Mouse (Mus musculus) hindbrain, postnatal 0 days (tissue): ENCODE measurements at regions not wholly inside any gene's neighbourhood (a gene's known extent, or its start where the extent isn't known, plus 50 kb on each side); places are given as distances from the start of the nearest gene placed in this dataset.

Source experiments
- ATAC-seq: fragments of 200-750 bp; cut with Nextera tagmentation; 2 replicates; pipeline ENCODE4 v1.8.0; 2017; ENCODE audit warnings: mild to moderate bottlenecking, moderate TSS enrichment, moderate library complexity
- DNase-seq: peaks from one replicate; pipeline ENCODE4 v3.0.0-alpha.2; 2015; ENCODE audit warnings: low spot score
- H3K27ac ChIP-seq: fragments of 300-500 bp; sonication (generic); 2 replicates; pipeline ENCODE4 v1.5.1; 2014; ENCODE audit warnings: mild to moderate bottlenecking
- H3K27me3 ChIP-seq: fragments of 300-500 bp; sonication (generic); 2 replicates; pipeline ENCODE4 v1.6.1; 2014; ENCODE audit warnings: low read length, mixed read lengths; ENCODE audit not compliant: insufficient read depth
- H3K36me3 ChIP-seq: fragments of 300-500 bp; sonication (generic); 2 replicates; pipeline ENCODE4 v1.6.1; 2014; ENCODE audit warnings: low read length, mixed read lengths; ENCODE audit not compliant: insufficient read depth
- H3K4me1 ChIP-seq: fragments of 300-500 bp; sonication (generic); 2 replicates; pipeline ENCODE4 v1.6.1; 2014; ENCODE audit warnings: antibody characterized with exemption, low read length, mixed read lengths; ENCODE audit not compliant: insufficient read depth
- H3K4me2 ChIP-seq: fragments of 300-500 bp; sonication (generic); 2 replicates; pipeline ENCODE4 v1.6.1; 2014; ENCODE audit warnings: low read depth, mild to moderate bottlenecking, low read length, moderate library complexity, mixed read lengths
- H3K4me3 ChIP-seq: fragments of 300-500 bp; sonication (generic); 2 replicates; pipeline ENCODE4 v1.5.1; 2014; ENCODE audit warnings: low read length
- H3K9ac ChIP-seq: fragments of 300-500 bp; sonication (generic); replicated peaks from 2 replicates; pipeline ENCODE4 v1.6.1; 2014; ENCODE audit warnings: mild to moderate bottlenecking, low read length, moderate library complexity, mixed read lengths
- H3K9me3 ChIP-seq: fragments of 300-500 bp; sonication (generic); 2 replicates; pipeline ENCODE4 v1.6.1; 2016; ENCODE audit warnings: low read length, mixed read lengths
- CTCF ChIP-seq: IDR thresholded peaks from 2 replicates; pipeline ENCODE4 v1.5.1; 2016; ENCODE audit warnings: antibody characterized with exemption, control low read depth, low read depth
- WGBS: fragments of 180-500 bp; shearing (Covaris S2); extraction: QIAGEN DNeasy Blood & Tissue Kit; methylation state at CpG from one replicate; pipeline ENCODE4 v1.1.7; 2014; 5-methylcytosine and 5-hydroxymethylcytosine counted together

- Histone ChIP-seq H3K27me3 (no peaks in the 10 kb centered on the region), H3K9ac (no peak overlapping the region), H3K4me3 (no peak overlapping the region), H3K4me1 (no peaks in the 10 kb centered on the region), H3K9me3 (no peaks in the 10 kb centered on the region), H3K27ac (no peak overlapping the region), H3K36me3 (no peaks in the 10 kb centered on the region), H3K4me2 (no peak overlapping the region)
- no peak for ATAC-seq
- 83% methylated on average over 7 of the region's 7 CpGs for WGBS
- no peak for TF ChIP-seq CTCF
- no peak for DNase-seq
Observed at GRCm38 (mm10) chr12:107783831-107784230, 219.6 kb downstream of the Bcl11b start.

- no peak overlapping the region for H3K9ac ChIP-seq
- no peaks in the 10 kb centered on the region for H3K27me3 ChIP-seq
- no peaks in the 10 kb centered on the region for H3K36me3 ChIP-seq
- TF ChIP-seq CTCF = no peak
- 44% methylated on average over 6 of the region's 6 CpGs for WGBS
- H3K4me3 ChIP-seq = no peak overlapping the region
- H3K4me2 ChIP-seq = no peak overlapping the region
- H3K27ac ChIP-seq = no peak overlapping the region
- DNase-seq (no peak), ATAC-seq (no peak)
- no peaks in the 10 kb centered on the region for H3K9me3 ChIP-seq
- H3K4me1 ChIP-seq = no peaks in the 10 kb centered on the region
Observed at GRCm38 (mm10) chr12:107789818-107790217, 213.6 kb downstream of the Bcl11b start.

GRCm38 (mm10) chr12:107800296-107800695, 203.1 kb downstream of the Bcl11b start:
- WGBS = 75% methylated on average over 5 of the region's 5 CpGs
- H3K27me3 ChIP-seq = no peaks in the 10 kb centered on the region
- no peak overlapping the region for H3K4me2 ChIP-seq
- H3K9me3 ChIP-seq = no peaks in the 10 kb centered on the region
- no peaks in the 10 kb centered on the region for H3K4me1 ChIP-seq
- TF ChIP-seq CTCF = no peak
- DNase-seq (no peak), ATAC-seq (no peak)
- H3K27ac ChIP-seq = no peak overlapping the region
- H3K36me3 ChIP-seq = no peaks in the 10 kb centered on the region
- H3K9ac ChIP-seq = no peak overlapping the region
- no peak overlapping the region for H3K4me3 ChIP-seq

- WGBS = 30% methylated on average over 11 of the region's 11 CpGs
- no peaks in the 10 kb centered on the region for H3K9me3 ChIP-seq
- H3K27me3 ChIP-seq = 0 out of 2 replicates have a peak, but pooled peaks cover 5% of the 10 kb centered on the region
- H3K4me2 ChIP-seq = no peak overlapping the region
- no peaks in the 10 kb centered on the region for H3K36me3 ChIP-seq
- H3K27ac ChIP-seq = no peak overlapping the region
- peak; percentile 66; the same call in 1 of the 2 replicates for ATAC-seq
- DNase-seq = peak; percentile 56
- no peak overlapping the region for H3K9ac ChIP-seq
- no peaks in the 10 kb centered on the region; the same call in 1 of the 2 replicates for H3K4me1 ChIP-seq
- no peak for TF ChIP-seq CTCF
- H3K4me3 ChIP-seq = no peak overlapping the region
Observed at GRCm38 (mm10) chr12:107807634-107808033, 195.8 kb downstream of the Bcl11b start.

GRCm38 (mm10) chr12:107808158-107808715, 195.2 kb downstream of the Bcl11b start:
- WGBS = 61% methylated on average over 9 of the region's 9 CpGs
- Histone ChIP-seq H3K9ac (no peak overlapping the region), H3K27me3 (0 out of 2 replicates have a peak, but pooled peaks cover 5% of the 10 kb centered on the region), H3K36me3 (no peaks in the 10 kb centered on the region), H3K9me3 (no peaks in the 10 kb centered on the region), H3K27ac (no peak overlapping the region), H3K4me2 (no peak overlapping the region), H3K4me3 (no peak overlapping the region), H3K4me1 (no peaks in the 10 kb centered on the region; the same call in 1 of the 2 replicates)
- no peak for DNase-seq
- TF ChIP-seq CTCF = no peak
- no peak for ATAC-seq

GRCm38 (mm10) chr12:107811231-107811630, 192.2 kb downstream of the Bcl11b start:
- H3K4me3 ChIP-seq = no peak overlapping the region
- H3K27me3 ChIP-seq = 0 out of 2 replicates have a peak, but pooled peaks cover 5% of the 10 kb centered on the region
- no peaks in the 10 kb centered on the region; the same call in 1 of the 2 replicates for H3K4me1 ChIP-seq
- ATAC-seq (no peak), DNase-seq (no peak)
- H3K9me3 ChIP-seq = no peaks in the 10 kb centered on the region
- no peak overlapping the region for H3K27ac ChIP-seq
- WGBS = 47% methylated on average over 5 of the region's 5 CpGs
- H3K9ac ChIP-seq = no peak overlapping the region
- H3K36me3 ChIP-seq = no peaks in the 10 kb centered on the region
- no peak for TF ChIP-seq CTCF
- no peak overlapping the region for H3K4me2 ChIP-seq

- DNase-seq (peak; percentile 23), ATAC-seq (no peak)
- no peaks in the 10 kb centered on the region for H3K36me3 ChIP-seq
- no peak overlapping the region for H3K9ac ChIP-seq
- H3K4me3 ChIP-seq = no peak overlapping the region
- 0 out of 2 replicates have a peak, but pooled peaks cover 5% of the 10 kb centered on the region for H3K27me3 ChIP-seq
- no peak overlapping the region for H3K4me2 ChIP-seq
- H3K9me3 ChIP-seq = no peaks in the 10 kb centered on the region
- no peak overlapping the region for H3K27ac ChIP-seq
- 58% methylated on average over 14 of the region's 14 CpGs for WGBS
- TF ChIP-seq CTCF = no peak
- H3K4me1 ChIP-seq = no peaks in the 10 kb centered on the region; the same call in 1 of the 2 replicates
Observed at GRCm38 (mm10) chr12:107812549-107813335, 190.7 kb downstream of the Bcl11b start.
